Comparison of ENCODE assay signal across 14 mouse cellular contexts in the genomic region with DNA sequence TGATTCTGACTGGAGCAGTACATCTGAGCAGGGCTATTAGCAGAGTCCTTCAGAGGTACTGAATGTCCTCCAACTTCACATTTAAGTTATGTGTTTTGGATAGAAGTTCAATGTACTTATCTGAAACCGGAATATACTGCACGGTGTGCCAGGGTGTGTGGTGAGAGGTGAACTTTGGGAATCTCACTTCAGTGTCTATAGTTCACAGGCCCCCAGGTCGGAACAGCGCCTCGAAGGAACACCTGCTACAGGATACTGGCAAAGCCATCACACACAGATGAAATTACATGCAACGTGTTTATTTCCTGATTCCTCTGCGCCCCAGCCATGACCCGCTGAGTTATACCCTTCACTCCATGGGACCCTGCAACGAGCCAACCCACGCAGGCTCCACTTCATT. TPM values are rescaled to one million over a fixed set of nuclear protein-coding genes. Genes with fewer than 3 reads are reported as not detected.
DNase-seq lines count a peak whose midpoint lies in the region; ATAC-seq and TF ChIP-seq lines count a peak whose summit lies in the region.
"Had no signal": no experiment of that assay in that cellular context is flagged by ENCODE, and none has a peak within 500 bp of the region (broad histone marks: within the 10 kb centered on the region; RNA-seq: fewer than 3 reads in every experiment).

No protein-coding gene starts in this region.

- no peak for ATAC-seq in liver, embryonic 11.5 days (replicated peaks; ENCODE audit: low FRiP score)
- no peak for ATAC-seq in liver, postnatal 0 days
- ATAC-seq: forebrain, embryonic 15.5 days; hindbrain, postnatal 0 days had no signal

- peak; percentile 78 for DNase-seq in gastrocnemius, adult 18-20 months (ENCODE audit: low spot score)
- no peak for DNase-seq in gastrocnemius, postnatal 10 days
- peak; percentile 17 for DNase-seq in liver, embryonic 11.5 days (ENCODE audit: low spot score)
- no peak for DNase-seq in liver, postnatal 0 days
- DNase-seq in skeletal muscle tissue, adult 2 months (ENCODE audit: low read depth, low spot score), result peak; percentile 87
- no peak for DNase-seq in frontal cortex, postnatal 14 days (ENCODE audit: low spot score in 2 of 2)
- DNase-seq: adrenal gland, postnatal 25 days; cerebellum, postnatal 36 days; heart, postnatal 10 days; kidney, adult 11 months; kidney, adult 9 months had no signal

- WGBS in liver, embryonic 11.5 days, result 88% methylated on average over 10 of the region's 10 CpGs
- 88% methylated on average over 10 of the region's 10 CpGs for WGBS in liver, postnatal 0 days (ENCODE audit: insufficient replicate concordance)

- H3K9ac ChIP-seq in liver, embryonic 11.5 days (ENCODE audit: low read depth, low read length), result no peak overlapping the region
- H3K9ac ChIP-seq in liver, postnatal 0 days (replicated peaks), result no peak overlapping the region
- H3K9ac ChIP-seq: forebrain, embryonic 15.5 days; hindbrain, embryonic 13.5 days had no signal

- no peak overlapping the region for H3K4me2 ChIP-seq in liver, embryonic 11.5 days
- no peak overlapping the region for H3K4me2 ChIP-seq in liver, postnatal 0 days (ENCODE audit: low read depth, low read length)
- H3K4me2 ChIP-seq: forebrain, embryonic 15.5 days; hindbrain, embryonic 13.5 days had no signal

- TF ChIP-seq CTCF in liver, postnatal 0 days (IDR thresholded peaks at IDR 0.05; ENCODE audit: low read depth), result no peak

- H3K4me1 ChIP-seq in liver, embryonic 11.5 days (replicated peaks; ENCODE audit: control insufficient read depth, insufficient read depth, low read length), result no peaks in the 10 kb centered on the region
- no peaks in the 10 kb centered on the region for H3K4me1 ChIP-seq in liver, postnatal 0 days (ENCODE audit: insufficient read depth)
- H3K4me1 ChIP-seq: forebrain, embryonic 15.5 days; hindbrain, embryonic 13.5 days had no signal

- H3K9me3 ChIP-seq in liver, embryonic 11.5 days (ENCODE audit: control insufficient read depth, low read length), result no peaks in the 10 kb centered on the region
- H3K9me3 ChIP-seq in liver, postnatal 0 days (ENCODE audit: low read length), result no peaks in the 10 kb centered on the region
- H3K9me3 ChIP-seq: forebrain, embryonic 15.5 days; hindbrain, embryonic 13.5 days had no signal

- H3K4me3 ChIP-seq in liver, embryonic 11.5 days (ENCODE audit: low read depth, low read length), result no peak overlapping the region
- no peak overlapping the region for H3K4me3 ChIP-seq in liver, postnatal 0 days (ENCODE audit: low read depth, low read length)
- H3K4me3 ChIP-seq: forebrain, embryonic 15.5 days; hindbrain, embryonic 13.5 days had no signal

- no peak overlapping the region for H3K27ac ChIP-seq in liver, embryonic 11.5 days (ENCODE audit: low read depth, low read length)
- no peak overlapping the region for H3K27ac ChIP-seq in liver, postnatal 0 days (ENCODE audit: low read depth)
- H3K27ac ChIP-seq: forebrain, embryonic 15.5 days; hindbrain, embryonic 13.5 days; hindbrain, postnatal 0 days had no signal

- no peak for TF ChIP-seq EP300 in liver, postnatal 0 days (IDR thresholded peaks at IDR 0.05; ENCODE audit: low read depth)

- no peaks in the 10 kb centered on the region for H3K36me3 ChIP-seq in liver, embryonic 11.5 days (ENCODE audit: control insufficient read depth, insufficient read depth, low read length)
- peaks cover 5% of the 10 kb centered on the region; the same call in 1 of the 2 replicates for H3K36me3 ChIP-seq in liver, postnatal 0 days (replicated peaks; ENCODE audit: insufficient read depth, low read length)
- H3K36me3 ChIP-seq: forebrain, embryonic 15.5 days; hindbrain, embryonic 13.5 days had no signal

- H3K27me3 ChIP-seq in liver, embryonic 11.5 days (replicated peaks; ENCODE audit: control insufficient read depth, insufficient read depth, low read length), result no peaks in the 10 kb centered on the region
- no peaks in the 10 kb centered on the region for H3K27me3 ChIP-seq in liver, postnatal 0 days (ENCODE audit: insufficient read depth, low read length)
- H3K27me3 ChIP-seq: forebrain, embryonic 15.5 days; hindbrain, embryonic 13.5 days had no signal

RNA-seq across cellular contexts. Expression of gene Eepd1, which starts 14.3 kb away (rescaled TPM):
- 100 to 1,000 TPM; 125 to 132 TPM for total RNA-seq in gastrocnemius, adult 18-20 months (2021)
- 10 to 100 TPM; 49.4 to 59.9 TPM for total RNA-seq in gastrocnemius, postnatal 10 days (2021)
- 9.4 and 10.9 TPM in 2 replicates for polyA plus RNA-seq in liver, embryonic 11.5 days (2014; fragmentation: Nextera tagmentation; extraction: Ambion mirVana)
- 7.6 and 7.8 TPM in 2 replicates for polyA plus RNA-seq in liver, postnatal 0 days (2015; fragmentation: Nextera tagmentation; extraction: Ambion mirVana)

Comparison
In these comparisons a context has a peak if more than half of its experiments do, and no peak if none do; other contexts are left out.
1. DNase-seq: peak in gastrocnemius, adult 18-20 months (single experiment), liver, embryonic 11.5 days (single experiment) and skeletal muscle tissue, adult 2 months (single experiment); none in gastrocnemius, postnatal 10 days (single experiment), liver, postnatal 0 days (single experiment) and frontal cortex, postnatal 14 days (0 of 2).